Mouse (Mus musculus) myocyte (in vitro differentiated cells): ENCODE data around the gene Smg9.

Source experiments
- E2F4 ChIP-seq: IDR thresholded peaks from one replicate; pipeline ENCODE4 v1.6.1; 2011; ENCODE audit warnings: mild to moderate bottlenecking, control low read depth, moderate library complexity; ENCODE audit not compliant: insufficient read depth
- MAX ChIP-seq: IDR thresholded peaks from one replicate; pipeline ENCODE4 v1.6.1; 2011; ENCODE audit warnings: low read depth, mild to moderate bottlenecking, control low read depth
- POLR2A ChIP-seq: IDR thresholded peaks from one replicate; pipeline ENCODE4 v1.6.1; 2011; ENCODE audit warnings: low read depth, mild to moderate bottlenecking, control low read depth, moderate library complexity; ENCODE audit not compliant: insufficient read length
- POLR2AphosphoS2 ChIP-seq: IDR thresholded peaks from one replicate; pipeline ENCODE4 v1.6.1; 2011; ENCODE audit warnings: low read depth, control low read depth; ENCODE audit not compliant: insufficient read length
- REST ChIP-seq: IDR thresholded peaks from one replicate; pipeline ENCODE4 v1.6.1; 2011; ENCODE audit warnings: mild to moderate bottlenecking, control low read depth, moderate library complexity; ENCODE audit not compliant: insufficient read depth, insufficient read length
- SRF ChIP-seq: IDR thresholded peaks from one replicate; pipeline ENCODE4 v1.6.1; 2011; ENCODE audit warnings: low read depth; ENCODE audit not compliant: control insufficient read depth, insufficient read length
- TCF12 ChIP-seq: IDR thresholded peaks from one replicate; pipeline ENCODE4 v1.6.1; 2011; ENCODE audit warnings: mild to moderate bottlenecking, control low read depth; ENCODE audit not compliant: poor library complexity, insufficient read depth, severe bottlenecking
- TCF3 ChIP-seq: IDR thresholded peaks from one replicate; pipeline ENCODE4 v1.6.1; 2011; ENCODE audit warnings: low read depth, control low read depth; ENCODE audit not compliant: insufficient read length
- USF1 ChIP-seq: IDR thresholded peaks from one replicate; pipeline ENCODE4 v1.6.1; 2011; ENCODE audit warnings: low read depth, mild to moderate bottlenecking, control low read depth, moderate library complexity

DNA sequence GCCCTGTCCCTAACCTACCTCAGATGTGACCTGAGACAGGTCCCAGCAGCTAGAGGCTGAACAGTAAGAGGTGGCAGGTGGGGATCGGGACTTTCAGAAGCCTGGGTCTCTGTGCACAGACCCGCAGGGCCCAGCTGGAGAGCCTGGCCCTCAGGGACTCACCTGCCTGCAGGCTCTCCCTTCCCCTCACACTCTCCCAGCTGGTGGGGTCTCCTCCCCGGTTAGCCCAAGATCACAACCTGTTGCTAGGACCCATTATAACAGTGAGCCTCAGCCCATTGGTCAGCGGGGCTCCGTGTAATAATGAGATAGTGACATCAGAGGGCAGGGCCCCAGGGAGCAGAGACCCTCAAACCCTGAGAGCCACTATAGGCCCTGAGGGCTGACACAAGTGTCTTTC lies 35.9 kb downstream of the Smg9 start:
- no peak for TF ChIP-seq SRF
- TF ChIP-seq POLR2A: no peak
- TF ChIP-seq MAX: no peak
- no peak for TF ChIP-seq E2F4
- TF ChIP-seq POLR2AphosphoS2: no peak
- no peak for TF ChIP-seq USF1
- no peak for TF ChIP-seq TCF12
- TF ChIP-seq REST: no peak
- TF ChIP-seq TCF3: no peak
